Mouse (Mus musculus) hindbrain, embryonic 15.5 days (tissue): ENCODE results near the gene Ggta1. TPM values are rescaled to one million over a fixed set of nuclear protein-coding genes. Genes with fewer than 3 reads are reported as not detected.

Source experiments
- ATAC-seq: fragments of 200-750 bp; cut with Nextera tagmentation; 2 replicates; pipeline ENCODE4 v1.8.0; 2017; ENCODE audit warnings: low read depth, moderate number of reproducible peaks, moderate TSS enrichment; ENCODE audit not compliant: low FRiP score
- H3K27ac ChIP-seq: fragments of 300-500 bp; sonication (generic); replicated peaks from 2 replicates; pipeline ENCODE4 v1.5.1; 2015; ENCODE audit warnings: mild to moderate bottlenecking, inconsistent platforms
- H3K27me3 ChIP-seq: fragments of 300-500 bp; sonication (generic); 2 replicates; pipeline ENCODE4 v1.6.1; 2015; ENCODE audit warnings: control low read depth, inconsistent platforms
- H3K36me3 ChIP-seq: fragments of 300-500 bp; sonication (generic); 2 replicates; pipeline ENCODE4 v1.6.1; 2015; ENCODE audit warnings: control low read depth, inconsistent platforms
- H3K4me1 ChIP-seq: fragments of 300-500 bp; sonication (generic); replicated peaks from 2 replicates; pipeline ENCODE4 v1.6.1; 2015; ENCODE audit warnings: control low read depth, inconsistent platforms
- H3K4me2 ChIP-seq: fragments of 300-500 bp; sonication (generic); 2 replicates; pipeline ENCODE4 v1.6.1; 2015; ENCODE audit warnings: moderate library complexity, mild to moderate bottlenecking, inconsistent platforms
- H3K4me3 ChIP-seq: fragments of 300-500 bp; sonication (generic); 2 replicates; pipeline ENCODE4 v1.5.1; 2015; ENCODE audit warnings: mild to moderate bottlenecking, inconsistent platforms
- H3K9ac ChIP-seq: fragments of 300-500 bp; sonication (generic); 2 replicates; pipeline ENCODE4 v1.6.1; 2015; ENCODE audit warnings: inconsistent platforms
- H3K9me3 ChIP-seq: fragments of 300-500 bp; sonication (generic); 2 replicates; pipeline ENCODE4 v1.6.1; 2016; ENCODE audit warnings: control low read depth, inconsistent platforms
- WGBS: fragments of 180-500 bp; shearing (Covaris S2); methylation state at CpG from one replicate; pipeline ENCODE4 v1.1.7; 2015; 5-methylcytosine and 5-hydroxymethylcytosine counted together
- polyA plus RNA-seq: library from polyadenylated mRNA; unstranded; fragments of >200 nt; fragmentation: Nextera tagmentation; extraction: Ambion mirVana; gene quantifications from 2 replicates; pipeline ENCODE4 v1.2.1, GENCODE M21; 2015

Ggta1 gene
- polyA plus RNA-seq, 1 experiment from 2014 or later, result 7.8 TPM

DNA sequence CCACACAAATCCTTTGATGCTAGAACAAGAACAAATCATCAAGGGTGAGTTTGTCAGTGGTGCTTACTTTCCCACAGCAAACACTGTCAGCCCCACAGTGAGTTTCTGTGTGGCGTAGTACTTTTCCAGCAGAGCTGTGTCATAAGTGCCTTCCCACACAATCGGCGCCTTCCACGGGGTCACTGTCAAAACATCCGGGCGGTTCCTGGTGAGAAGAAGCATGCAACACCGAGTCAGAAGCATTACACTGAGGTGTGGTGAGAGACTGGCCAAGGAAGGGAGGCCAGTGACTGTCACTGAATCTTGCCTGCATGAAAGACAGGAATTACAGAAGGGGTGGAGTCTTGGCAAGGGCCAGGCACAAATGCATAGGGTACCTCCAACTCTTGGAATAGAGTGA, 55.2 kb downstream of the Ggta1 start:
- Histone ChIP-seq H3K36me3 (no peaks in the 10 kb centered on the region), H3K27ac (no peak overlapping the region), H3K4me3 (no peak overlapping the region), H3K27me3 (no peaks in the 10 kb centered on the region), H3K4me2 (no peak overlapping the region), H3K4me1 (no peaks in the 10 kb centered on the region), H3K9me3 (no peaks in the 10 kb centered on the region), H3K9ac (no peak overlapping the region)
- 80% methylated on average over 7 of the region's 7 CpGs for WGBS
- no peak for ATAC-seq

DNA sequence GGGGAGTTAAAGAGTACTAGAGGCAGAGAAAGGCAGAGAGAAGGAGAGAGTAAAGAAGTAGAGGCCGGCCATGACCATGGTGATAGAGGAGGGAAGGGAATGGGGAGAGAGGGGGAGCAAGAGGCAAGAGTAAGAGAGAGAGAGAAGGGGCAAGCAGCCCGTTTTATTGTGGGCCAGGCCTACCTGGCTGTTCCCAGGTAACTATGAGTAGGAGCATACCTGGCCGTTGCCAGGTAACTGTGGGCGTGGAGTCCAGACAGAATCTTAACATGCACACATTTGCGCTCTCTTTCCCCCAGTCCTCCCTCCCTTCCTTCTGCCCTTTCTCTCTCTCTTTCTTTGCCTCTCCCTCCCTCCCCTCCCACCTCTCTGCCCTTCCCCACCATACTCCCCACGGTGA, 55.8 kb downstream of the Ggta1 start:
- H3K36me3 ChIP-seq, result no peaks in the 10 kb centered on the region
- no peak for ATAC-seq
- no peaks in the 10 kb centered on the region for H3K9me3 ChIP-seq
- WGBS, result 88% methylated on average over 6 of the region's 6 CpGs
- H3K4me2 ChIP-seq, result no peak overlapping the region
- H3K27me3 ChIP-seq, result no peaks in the 10 kb centered on the region
- H3K4me3 ChIP-seq, result no peak overlapping the region
- no peak overlapping the region for H3K9ac ChIP-seq
- no peaks in the 10 kb centered on the region for H3K4me1 ChIP-seq
- H3K27ac ChIP-seq, result no peak overlapping the region

DNA sequence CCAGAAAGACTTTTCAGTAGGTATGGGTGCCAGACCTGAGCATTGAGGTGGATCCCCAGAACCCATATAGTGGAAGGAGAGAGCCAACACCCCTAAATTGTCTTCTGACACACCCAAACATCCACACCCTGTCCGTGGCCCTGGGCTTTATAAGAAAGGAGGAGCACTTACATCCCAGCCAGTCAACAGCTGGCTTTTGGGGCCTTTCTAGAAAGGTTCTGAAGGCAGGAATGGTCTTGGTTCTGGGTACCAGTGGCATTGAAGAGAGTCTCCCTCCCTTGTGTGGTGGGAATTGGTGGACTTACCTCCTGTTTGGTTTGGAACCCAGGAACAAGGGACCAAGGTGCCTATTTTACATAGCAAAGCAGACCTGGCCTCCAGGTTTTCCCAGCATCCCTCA, 56.4 kb downstream of the Ggta1 start:
- WGBS, result 77% methylated on average over 1 of the region's 1 CpGs
- Histone ChIP-seq H3K36me3 (no peaks in the 10 kb centered on the region), H3K4me1 (no peaks in the 10 kb centered on the region), H3K9me3 (no peaks in the 10 kb centered on the region), H3K4me3 (no peak overlapping the region), H3K27me3 (no peaks in the 10 kb centered on the region), H3K4me2 (no peak overlapping the region), H3K27ac (no peak overlapping the region), H3K9ac (no peak overlapping the region)
- ATAC-seq, result no peak

DNA sequence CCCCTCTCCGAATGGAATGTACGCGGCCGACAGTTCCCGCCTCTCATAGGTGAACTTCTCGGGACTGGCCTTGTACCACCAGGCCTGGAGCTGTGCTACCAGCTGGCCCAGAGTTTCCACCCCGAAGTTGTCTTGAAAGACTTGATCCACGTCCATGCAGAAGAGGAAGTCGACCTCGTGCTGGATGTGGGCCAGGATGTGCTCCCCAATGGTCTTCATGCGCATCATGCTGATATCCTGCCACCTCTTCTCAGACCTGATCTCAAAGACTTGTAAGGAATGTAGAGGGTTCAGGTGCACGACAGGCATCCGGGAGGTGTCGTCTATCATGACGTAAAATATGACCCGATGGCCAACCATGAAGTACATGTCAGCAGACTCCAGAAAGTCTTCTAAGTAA, 60.6 kb downstream of the Ggta1 start:
- 95% methylated on average over 16 of the region's 16 CpGs for WGBS
- no peaks in the 10 kb centered on the region for H3K36me3 ChIP-seq
- no peak overlapping the region for H3K27ac ChIP-seq

DNA sequence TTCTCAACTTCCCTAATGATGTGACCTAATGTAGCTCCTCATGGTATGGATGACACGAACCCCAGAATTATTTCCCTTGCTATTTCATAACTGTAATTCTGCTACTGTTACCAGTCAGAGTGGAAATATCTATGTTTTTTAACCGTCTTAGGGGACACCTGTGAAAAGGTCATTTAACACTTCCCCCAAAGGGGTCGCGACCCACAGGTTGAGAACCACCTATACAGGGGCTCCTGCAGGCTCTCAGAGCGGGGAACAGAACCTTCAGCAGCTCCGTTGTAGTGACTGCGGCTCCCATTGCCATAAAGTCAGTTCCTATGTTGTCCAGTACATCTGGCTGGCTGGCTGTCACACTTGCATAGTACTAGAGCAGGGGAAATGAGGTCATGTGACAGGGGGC, 62.3 kb downstream of the Ggta1 start:
- Histone ChIP-seq H3K36me3 (no peaks in the 10 kb centered on the region), H3K27ac (no peak overlapping the region), H3K27me3 (no peaks in the 10 kb centered on the region), H3K9ac (no peak overlapping the region), H3K4me1 (peaks cover 7% of the 10 kb centered on the region; the same call in 1 of the 2 replicates), H3K4me3 (no peak overlapping the region), H3K4me2 (no peak overlapping the region), H3K9me3 (no peaks in the 10 kb centered on the region)
- WGBS, result 92% methylated on average over 7 of the region's 7 CpGs
- ATAC-seq, result no peak

More for the DNA sequence above, 60.6 kb downstream of the Ggta1 start:
- ATAC-seq, result no peak
- no peaks in the 10 kb centered on the region for H3K27me3 ChIP-seq
- H3K4me3 ChIP-seq, result no peak overlapping the region
- H3K4me2 ChIP-seq, result no peak overlapping the region
- peaks cover under 1% of the 10 kb centered on the region; the same call in 1 of the 2 replicates for H3K4me1 ChIP-seq
- no peaks in the 10 kb centered on the region for H3K9me3 ChIP-seq
- H3K9ac ChIP-seq, result no peak overlapping the region

DNA sequence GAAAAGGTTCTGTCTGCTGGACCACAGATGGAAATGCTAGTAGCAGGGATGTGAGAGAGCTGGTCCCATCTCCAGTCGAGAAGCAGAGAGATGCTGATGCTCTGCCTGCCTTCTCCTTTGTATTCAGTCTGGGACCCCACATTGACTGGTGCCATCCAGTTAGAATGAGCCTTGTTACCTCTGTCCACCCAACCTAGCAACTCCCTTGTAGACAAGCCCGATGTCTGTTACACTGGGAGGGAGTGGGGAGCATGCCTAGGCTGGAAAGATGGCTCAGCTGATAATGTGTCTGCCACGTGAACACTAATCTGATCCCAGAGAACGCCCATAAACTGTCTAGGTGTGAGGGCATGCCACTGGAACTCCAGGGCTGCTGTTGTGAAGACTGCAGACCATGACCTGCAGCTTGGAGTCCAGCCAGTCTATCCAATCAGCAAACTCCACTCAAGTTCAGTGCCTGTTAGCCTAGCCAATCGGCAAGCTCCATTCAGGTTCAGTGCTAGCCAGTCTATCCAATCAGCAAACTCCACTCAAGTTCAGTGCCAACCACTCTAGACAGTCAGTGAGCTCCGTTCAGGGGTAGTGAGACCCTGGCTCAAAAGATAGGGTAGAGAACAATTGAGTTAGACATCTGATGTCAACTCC, 64.7 kb downstream of the Ggta1 start:
- Histone ChIP-seq H3K9ac (no peak overlapping the region), H3K9me3 (no peaks in the 10 kb centered on the region), H3K27ac (no peak overlapping the region), H3K36me3 (no peaks in the 10 kb centered on the region), H3K4me2 (no peak overlapping the region), H3K4me1 (peaks cover 7% of the 10 kb centered on the region; the same call in 1 of the 2 replicates), H3K4me3 (no peak overlapping the region), H3K27me3 (no peaks in the 10 kb centered on the region)
- 86% methylated on average over 6 of the region's 6 CpGs for WGBS
- no peak for ATAC-seq

DNA sequence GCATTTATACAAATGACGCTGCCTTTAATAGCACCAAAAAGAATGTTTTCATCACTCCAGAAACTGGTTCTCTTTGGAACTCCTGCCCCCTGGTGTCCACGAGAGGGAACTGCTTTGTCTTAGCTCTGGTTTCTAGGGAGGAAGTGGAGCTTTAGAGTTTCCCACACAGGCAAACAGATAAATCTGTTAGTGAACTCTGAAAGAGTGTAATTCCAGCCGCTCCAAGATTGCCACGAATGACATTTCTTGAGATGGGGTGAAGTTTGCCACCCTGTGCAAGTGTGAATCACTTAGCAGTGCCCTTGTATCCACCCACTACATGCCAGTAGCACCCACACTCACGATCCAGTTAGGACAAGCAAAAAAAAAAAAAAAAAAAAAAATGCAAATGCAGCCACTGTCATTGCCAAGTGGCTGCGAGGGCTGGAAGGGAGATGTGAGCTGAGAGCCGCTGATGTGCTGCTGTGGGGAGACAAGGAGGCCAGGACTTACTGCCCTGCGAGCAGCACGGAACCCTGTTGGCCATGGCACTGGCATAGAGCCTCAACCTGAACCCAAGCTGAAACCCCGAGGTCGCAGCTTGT, 65.3 kb downstream of the Ggta1 start:
- H3K9me3 ChIP-seq, result no peaks in the 10 kb centered on the region
- H3K4me1 ChIP-seq, result peaks cover 7% of the 10 kb centered on the region; the same call in 1 of the 2 replicates
- no peaks in the 10 kb centered on the region for H3K36me3 ChIP-seq
- H3K27ac ChIP-seq, result no peak overlapping the region
- whole genome bisulfite sequencing, result 53% methylated on average over 11 of the region's 11 CpGs
- ATAC-seq, result peak; percentile 34; the same call in 1 of the 2 replicates
- no peak overlapping the region for H3K4me2 ChIP-seq
- H3K4me3 ChIP-seq, result no peak overlapping the region
- H3K27me3 ChIP-seq, result no peaks in the 10 kb centered on the region
- H3K9ac ChIP-seq, result no peak overlapping the region

DNA sequence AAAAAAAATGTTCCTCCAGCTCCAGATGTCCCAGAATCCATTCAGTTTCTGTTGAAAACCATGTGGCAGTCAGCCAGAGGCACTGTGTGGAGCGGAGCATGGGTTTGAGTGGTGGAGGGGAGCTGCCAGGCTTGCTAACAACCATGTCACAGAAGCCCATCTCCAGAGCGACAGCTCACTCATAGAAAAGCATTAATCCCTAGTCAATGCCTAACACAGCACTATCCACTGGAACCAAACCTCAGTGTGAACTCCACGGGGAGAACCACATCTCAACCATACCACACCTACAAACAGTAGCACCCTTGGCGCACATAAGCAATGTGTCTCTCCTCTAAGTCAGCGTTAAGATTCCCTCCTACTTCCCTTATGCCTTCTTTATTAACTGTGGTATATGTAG, 65.9 kb downstream of the Ggta1 start, which contains the start of gene 4930402F06Rik:
Gene 4930402F06Rik (minus strand): TSS at position 80 of the 400 bp plus-strand sequence.
- Histone ChIP-seq H3K27ac (0 out of 2 replicates have a peak within 1 kb of the TSS, but pooled peaks have one; percentile 30), H3K9ac (no peak within 1 kb of the TSS), H3K36me3 (no peaks in the 10 kb centered on the region), H3K4me1 (peaks cover 7% of the 10 kb centered on the region; the same call in 1 of the 2 replicates), H3K9me3 (no peaks in the 10 kb centered on the region), H3K4me2 (no peak within 1 kb of the TSS), H3K27me3 (no peaks in the 10 kb centered on the region), H3K4me3 (no peak within 1 kb of the TSS)
- ATAC-seq, result no peak
- WGBS, result 58% methylated on average over 5 of the region's 5 CpGs

DNA sequence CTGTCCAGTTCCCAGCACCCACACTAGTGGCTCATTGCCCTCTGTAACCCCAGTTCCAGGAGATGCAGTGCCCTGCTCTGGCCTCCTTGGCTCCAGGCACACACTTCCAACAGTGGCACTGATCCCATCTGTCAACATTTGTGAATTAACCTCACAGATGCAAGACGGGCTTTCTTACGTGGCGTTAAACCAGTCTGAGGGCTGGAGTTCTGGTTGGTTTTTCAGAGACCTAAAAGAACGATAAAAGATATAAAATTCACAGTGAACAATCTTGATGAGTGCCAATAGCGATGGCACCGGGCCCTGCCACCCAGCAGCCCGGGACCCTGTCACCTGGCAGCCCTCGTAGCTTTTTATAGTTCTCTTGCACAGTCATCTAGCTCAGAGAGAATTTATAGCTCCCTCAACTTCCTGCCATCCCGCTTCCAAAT, 77.6 kb downstream of the Ggta1 start:
- Histone ChIP-seq H3K4me2 (no peak overlapping the region), H3K9me3 (no peaks in the 10 kb centered on the region; the same call in 1 of the 2 replicates), H3K9ac (no peak overlapping the region), H3K27me3 (no peaks in the 10 kb centered on the region), H3K27ac (no peak overlapping the region), H3K36me3 (no peaks in the 10 kb centered on the region), H3K4me3 (no peak overlapping the region), H3K4me1 (no peaks in the 10 kb centered on the region)
- WGBS, result 81% methylated on average over 9 of the region's 9 CpGs
- ATAC-seq, result no peak

DNA sequence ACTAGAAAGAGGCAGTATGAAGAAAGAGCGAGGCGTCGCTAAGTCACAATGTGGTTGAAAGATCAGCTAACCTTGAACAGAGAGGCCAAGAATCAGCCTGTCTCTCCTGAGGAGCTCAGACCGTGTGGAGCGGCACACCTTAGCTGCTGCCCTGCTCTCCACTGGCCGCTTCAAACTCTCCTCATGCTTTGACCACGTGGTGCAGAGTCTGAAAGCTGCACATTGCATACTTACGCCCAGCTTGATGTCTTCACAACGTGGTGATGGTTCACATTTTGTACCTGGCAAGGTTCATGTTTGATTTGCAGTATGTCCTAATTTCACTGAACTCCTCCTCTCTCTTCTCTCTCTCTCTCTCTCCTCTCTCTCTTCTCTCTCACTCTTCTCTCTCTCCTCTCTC, 83.7 kb downstream of the Ggta1 start:
- no peaks in the 10 kb centered on the region for H3K9me3 ChIP-seq
- ATAC-seq, result no peak
- 74% methylated on average over 9 of the region's 9 CpGs for WGBS
- no peaks in the 10 kb centered on the region for H3K4me1 ChIP-seq
- H3K36me3 ChIP-seq, result no peaks in the 10 kb centered on the region
- H3K27ac ChIP-seq, result no peak overlapping the region
- H3K9ac ChIP-seq, result no peak overlapping the region
- H3K27me3 ChIP-seq, result no peaks in the 10 kb centered on the region
- H3K4me2 ChIP-seq, result no peak overlapping the region
- no peak overlapping the region for H3K4me3 ChIP-seq

DNA sequence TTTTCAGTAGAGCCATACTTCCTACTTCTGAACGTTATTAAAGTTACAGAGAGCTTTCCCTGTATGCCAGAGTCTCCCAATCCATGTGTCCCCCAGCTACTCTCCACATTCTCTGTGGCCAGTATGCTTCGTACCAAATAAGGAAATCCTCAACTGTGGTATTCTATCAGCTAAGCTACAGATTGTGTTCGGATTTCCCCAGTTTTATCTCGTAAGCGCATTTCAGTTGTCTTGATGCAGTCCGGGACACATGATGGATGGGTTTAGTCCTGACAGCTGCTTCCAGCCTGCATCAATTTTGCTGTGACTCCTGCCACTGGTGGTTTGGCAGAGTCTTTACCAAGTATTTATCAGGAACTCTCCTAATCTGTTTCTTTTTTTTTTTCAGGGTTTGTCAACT, 85.4 kb downstream of the Ggta1 start:
- H3K36me3 ChIP-seq, result no peaks in the 10 kb centered on the region
- no peak overlapping the region for H3K9ac ChIP-seq
- H3K27ac ChIP-seq, result no peak overlapping the region
- no peak overlapping the region for H3K4me3 ChIP-seq
- no peaks in the 10 kb centered on the region for H3K27me3 ChIP-seq
- WGBS, result 76% methylated on average over 6 of the region's 6 CpGs
- no peak overlapping the region for H3K4me2 ChIP-seq
- no peak for ATAC-seq
- no peaks in the 10 kb centered on the region for H3K4me1 ChIP-seq
- no peaks in the 10 kb centered on the region for H3K9me3 ChIP-seq

DNA sequence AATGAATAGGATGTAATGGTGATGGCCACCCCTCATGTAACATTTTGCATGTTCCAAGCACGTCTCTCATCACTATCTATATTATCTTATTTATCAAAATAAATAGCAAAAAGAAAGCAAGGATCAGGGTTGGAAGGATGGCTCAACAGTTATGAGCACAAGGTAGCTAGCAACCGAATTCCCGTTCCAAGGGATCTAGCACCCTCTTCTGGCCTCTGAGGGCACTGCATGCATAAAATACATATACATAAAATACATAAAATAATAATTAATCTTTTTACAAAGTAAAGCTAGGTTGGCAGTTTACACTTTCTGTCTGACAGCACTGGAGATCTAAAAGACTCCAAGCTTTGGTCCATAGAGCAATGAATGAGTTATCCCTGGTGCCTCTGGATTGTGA, 90.0 kb downstream of the Ggta1 start:
- Histone ChIP-seq H3K9ac (no peak overlapping the region), H3K36me3 (no peaks in the 10 kb centered on the region), H3K4me3 (no peak overlapping the region), H3K27me3 (no peaks in the 10 kb centered on the region), H3K9me3 (no peaks in the 10 kb centered on the region), H3K4me2 (no peak overlapping the region), H3K4me1 (no peaks in the 10 kb centered on the region), H3K27ac (no peak overlapping the region)
- WGBS, result 15% methylated on average over 3 of the region's 3 CpGs
- no peak for ATAC-seq
